Mouse (Mus musculus) left cerebral cortex, adult 8-10 months (tissue): Measurements from ENCODE around the gene Gpr132. TPM values are rescaled to one million over a fixed set of nuclear protein-coding genes. Genes with fewer than 3 reads are reported as not detected.

ENCODE experiments used
- DNase-seq, 2 experiments: peaks; one replicate each; pipeline ENCODE4 v3.0.0; 2022; ENCODE audit warnings: low spot score in 2 of 2
- total RNA-seq, 4 experiments: library from RNA; stranded (reverse); gene quantifications; 2 replicates each; pipeline ENCODE4 v1.2.4; 2022

Gene Gpr132
- total RNA-seq, 4 experiments from 2014 or later, result 0.14 to 0.23 (median 0.15) TPM; not detected in 1

GRCm38 (mm10) chr12:112877073-112877576 is 9.1 kb upstream of the Gpr132 start:
- no peak for DNase-seq

- DNase-seq, result no peak
Observed at GRCm38 (mm10) chr12:112876332-112877072, 8.5 kb upstream of the Gpr132 start.

GRCm38 (mm10) chr12:112875225-112876013 is 7.4 kb upstream of the Gpr132 start:
- DNase-seq, result peak; percentile 69 to 82

- DNase-seq, result no peak
Observed at GRCm38 (mm10) chr12:112874199-112874598, 6.2 kb upstream of the Gpr132 start.

GRCm38 (mm10) chr12:112873452-112874190 is 5.6 kb upstream of the Gpr132 start:
- DNase-seq, result peak; percentile 37 to 43

- no peak for DNase-seq
Observed at GRCm38 (mm10) chr12:112872991-112873390, 5.0 kb upstream of the Gpr132 start.

- DNase-seq, result no peak
Observed at GRCm38 (mm10) chr12:112871272-112871671, 3.2 kb upstream of the Gpr132 start.

- no peak for DNase-seq
Observed at GRCm38 (mm10) chr12:112870775-112871174, 2.7 kb upstream of the Gpr132 start.

GRCm38 (mm10) chr12:112869783-112870204 is 1.8 kb upstream of the Gpr132 start:
- DNase-seq, result no peak

GRCm38 (mm10) chr12:112867106-112867674 is 838 bp downstream of the Gpr132 start:
- no peak for DNase-seq

- DNase-seq, result no peak
Observed at GRCm38 (mm10) chr12:112866467-112867080, 1.5 kb downstream of the Gpr132 start.

- DNase-seq, result no peak
Observed at GRCm38 (mm10) chr12:112864804-112865203, 3.2 kb downstream of the Gpr132 start.

- DNase-seq, result no peak
Observed at GRCm38 (mm10) chr12:112861911-112862321, 6.1 kb downstream of the Gpr132 start.

GRCm38 (mm10) chr12:112860765-112861164 is 7.3 kb downstream of the Gpr132 start:
- no peak for DNase-seq

- no peak for DNase-seq
Observed at GRCm38 (mm10) chr12:112859930-112860329, 8.1 kb downstream of the Gpr132 start.

GRCm38 (mm10) chr12:112858581-112859336 is 9.3 kb downstream of the Gpr132 start:
- DNase-seq, result no peak

- DNase-seq, result no peak
Observed at GRCm38 (mm10) chr12:112857021-112857925, 10.8 kb downstream of the Gpr132 start.

GRCm38 (mm10) chr12:112856338-112856737 is 11.7 kb downstream of the Gpr132 start:
- no peak for DNase-seq
